Mouse (Mus musculus) adipocyte (in vitro differentiated cells): ENCODE data around the gene Tomm20.
"Not testable (repeated sequence)": the region's sequence is repeated elsewhere in the genome, so short reads cannot be mapped to it uniquely, and the experiment has no call there.

Experiments used
- DNase-seq: peaks from one replicate; pipeline ENCODE4 v3.0.0-alpha.2; 2016; ENCODE audit warnings: low spot score

Gene Tomm20

DNA sequence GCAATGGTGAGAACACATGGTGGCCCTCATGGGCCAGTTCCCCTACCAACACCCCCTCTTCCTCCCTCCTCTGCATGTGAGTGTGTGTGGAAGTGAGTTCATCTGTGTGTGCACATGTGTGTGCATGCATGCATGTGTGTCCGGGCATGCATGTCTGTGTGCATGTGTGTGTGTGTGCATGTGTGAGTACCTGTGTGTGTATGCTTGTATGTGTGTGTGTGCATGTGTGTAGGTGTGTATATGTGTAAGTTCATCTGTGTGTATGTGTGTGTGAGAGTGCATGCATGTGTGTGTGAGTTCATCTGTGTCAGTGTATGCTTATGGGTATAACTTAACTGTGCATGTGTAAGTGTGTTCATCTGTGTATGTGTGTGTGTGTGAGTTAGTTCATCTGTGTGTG lies 27.3 kb downstream of the Tomm20 start:
- no peak for DNase-seq

DNA sequence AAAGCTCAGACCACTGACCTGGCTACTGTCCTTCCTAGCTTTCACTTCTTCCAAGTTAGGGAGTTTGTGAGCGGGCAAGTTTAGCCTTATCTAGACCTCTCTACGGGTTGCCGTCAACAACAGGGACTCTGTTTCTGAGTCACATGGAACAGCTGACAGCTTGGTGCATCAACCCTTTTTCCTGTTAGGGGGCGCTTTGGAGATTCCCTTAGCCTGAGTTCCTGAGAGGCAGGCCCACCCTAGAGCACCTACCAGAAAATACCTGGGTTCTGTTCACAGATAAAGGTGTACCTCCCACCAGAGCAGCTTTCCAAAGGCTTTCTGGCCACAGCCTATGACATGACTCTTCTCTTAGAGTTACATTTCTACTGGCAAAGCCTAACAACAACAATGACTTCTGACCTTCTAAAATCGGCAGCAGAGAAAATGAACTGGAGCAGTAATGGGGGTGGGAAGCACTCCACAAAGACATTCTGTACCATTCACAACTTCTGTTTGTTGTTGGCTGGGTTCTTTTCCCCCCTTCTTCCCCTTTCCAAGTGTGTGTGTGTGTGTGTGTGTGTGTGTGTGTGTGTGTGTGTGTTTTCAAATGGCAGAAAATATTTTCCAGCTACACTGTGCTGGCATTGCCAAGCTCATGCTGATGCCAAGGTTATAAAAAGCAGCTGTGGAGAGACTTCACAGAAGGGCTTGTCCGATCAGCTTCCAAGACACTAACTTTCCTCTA lies 28.3 kb downstream of the Tomm20 start:
- DNase-seq: peak; percentile 85

DNA sequence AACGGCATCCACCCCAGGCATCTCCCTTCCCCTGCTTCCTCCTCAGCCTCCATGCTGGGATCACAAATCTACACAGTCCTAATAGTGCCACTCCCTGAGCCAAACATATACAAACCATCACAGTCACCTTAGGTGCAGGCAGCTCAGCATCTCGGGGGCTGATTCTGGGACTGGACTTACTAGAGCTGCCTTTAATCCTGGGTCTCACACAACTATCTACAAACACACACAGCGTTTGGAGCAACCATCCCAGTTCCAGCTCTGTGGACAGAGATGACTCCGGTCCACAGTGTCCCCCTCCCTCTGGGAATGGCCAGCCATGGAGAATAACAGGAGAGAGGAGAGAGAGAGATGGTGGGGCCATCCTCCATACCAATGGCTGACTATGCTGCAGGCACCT lies 29.0 kb downstream of the Tomm20 start:
- no peak for DNase-seq

DNA sequence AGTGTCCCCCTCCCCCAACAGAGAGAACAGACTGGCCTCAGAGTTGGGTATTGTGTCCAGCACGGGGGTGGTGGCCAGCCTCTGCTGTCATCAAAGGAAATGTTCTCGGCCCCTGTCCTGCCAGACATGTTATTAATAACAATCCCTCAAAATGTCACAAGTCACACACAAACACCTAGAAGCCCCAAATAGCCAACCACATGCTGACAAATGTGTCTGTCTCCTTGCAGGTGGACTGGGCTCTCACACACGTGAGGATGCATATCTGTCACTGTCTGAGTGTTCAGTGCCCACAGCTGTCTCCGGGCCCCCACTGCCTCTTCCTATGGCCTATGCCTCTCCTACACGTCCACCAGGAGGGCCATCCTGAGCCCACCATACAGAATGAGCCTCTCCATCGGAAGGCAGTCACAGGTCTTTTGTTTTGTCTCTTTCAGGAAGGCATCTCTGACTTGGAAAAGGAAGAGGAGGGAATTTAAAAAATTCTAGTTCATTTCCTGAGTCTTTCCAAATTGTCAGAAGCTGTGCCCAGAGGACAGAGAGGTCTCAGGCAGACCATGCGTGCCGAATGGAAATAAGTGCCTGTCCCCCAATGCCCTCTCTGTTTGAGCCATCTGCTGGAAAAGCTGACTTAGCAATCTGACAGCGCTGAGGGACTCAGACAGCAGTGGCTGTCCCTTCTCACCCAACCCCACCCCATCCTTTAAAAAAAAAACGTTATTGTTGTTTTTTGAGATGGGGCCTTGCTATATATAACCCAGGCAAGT lies 30.9 kb downstream of the Tomm20 start:
- no peak for DNase-seq

DNA sequence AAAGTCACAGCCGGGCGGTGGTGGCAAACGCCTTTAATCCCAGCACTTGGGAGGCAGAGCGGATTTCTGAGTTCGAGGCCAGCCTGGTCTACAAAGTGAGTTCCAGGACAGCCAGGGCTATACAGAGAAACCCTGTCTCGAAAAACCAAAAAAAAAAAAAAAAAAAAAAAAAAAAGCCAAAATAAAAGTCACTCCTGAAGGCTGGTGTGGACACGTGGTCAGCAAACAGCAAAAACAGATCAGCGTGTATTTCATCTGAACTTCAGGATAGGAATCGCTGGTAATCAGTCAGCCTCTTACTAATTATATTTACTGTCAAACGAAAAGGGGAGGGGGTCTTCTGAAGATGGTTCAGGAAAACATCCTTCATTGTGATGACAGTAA lies 31.5 kb downstream of the Tomm20 start:
- DNase-seq: not testable (repeated sequence)

DNA sequence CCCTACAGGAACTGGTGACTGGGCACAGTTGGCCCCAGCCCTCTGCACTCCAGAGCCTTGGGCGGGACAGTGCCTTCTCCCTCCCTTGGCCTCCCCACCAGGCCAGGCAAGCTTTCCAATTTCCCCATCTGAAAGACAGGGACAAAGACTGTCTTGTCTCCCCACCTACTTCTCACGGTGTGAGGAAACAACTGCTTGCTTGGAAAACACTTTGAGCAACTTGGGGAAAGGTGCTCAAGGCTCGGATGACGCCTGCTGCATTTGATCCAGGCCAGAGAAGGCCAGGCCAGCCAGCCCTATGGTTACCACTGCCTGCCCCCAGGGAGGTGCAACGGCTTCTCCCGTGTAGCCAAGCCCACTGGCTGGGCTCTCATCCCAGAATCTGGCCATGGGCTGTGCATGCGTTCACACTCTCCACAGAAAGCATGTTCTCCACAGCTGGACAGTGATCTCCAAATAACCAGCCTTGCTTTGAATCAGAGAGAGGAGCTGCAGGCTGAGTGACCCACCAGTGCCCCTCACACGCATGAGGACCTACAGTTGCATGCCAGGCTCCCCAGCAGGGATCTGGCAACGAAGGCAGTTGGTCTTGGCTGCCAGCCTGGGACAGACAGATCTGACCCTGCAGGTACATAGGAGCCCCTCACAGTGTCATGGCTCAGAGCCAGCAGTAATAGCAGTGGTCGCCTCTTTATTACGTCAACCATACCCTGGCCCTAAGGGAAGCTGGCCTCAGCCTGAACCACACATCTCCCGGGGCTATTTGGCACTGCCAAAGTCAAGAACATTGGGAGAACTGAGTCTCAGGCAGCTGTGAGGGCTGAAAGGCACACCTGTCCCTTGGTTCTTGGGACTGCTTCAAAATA lies 32.2 kb downstream of the Tomm20 start:
- peak; percentile 97 for DNase-seq

DNA sequence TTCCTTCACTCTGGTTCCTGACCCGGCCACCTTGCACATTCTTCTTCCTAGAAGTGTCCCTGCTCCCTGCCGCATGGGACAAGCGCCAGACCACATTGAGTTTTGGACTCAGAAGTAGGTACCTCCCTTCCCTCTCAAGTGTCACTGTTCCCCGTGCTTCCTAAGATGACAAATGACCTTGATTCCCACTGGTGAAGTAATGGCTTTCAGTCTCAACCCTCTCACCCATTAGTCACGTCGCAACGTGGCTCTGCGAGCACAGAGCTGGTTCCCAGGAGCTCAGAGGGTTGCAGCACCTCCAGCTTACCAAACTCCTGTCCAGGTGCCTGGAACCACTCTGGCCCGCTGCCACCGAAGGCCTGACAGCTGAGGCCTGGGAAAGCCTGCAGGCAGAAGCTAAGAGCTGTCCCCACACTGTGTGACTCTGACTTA lies 36.3 kb downstream of the Tomm20 start:
- peak; percentile 85 for DNase-seq

DNA sequence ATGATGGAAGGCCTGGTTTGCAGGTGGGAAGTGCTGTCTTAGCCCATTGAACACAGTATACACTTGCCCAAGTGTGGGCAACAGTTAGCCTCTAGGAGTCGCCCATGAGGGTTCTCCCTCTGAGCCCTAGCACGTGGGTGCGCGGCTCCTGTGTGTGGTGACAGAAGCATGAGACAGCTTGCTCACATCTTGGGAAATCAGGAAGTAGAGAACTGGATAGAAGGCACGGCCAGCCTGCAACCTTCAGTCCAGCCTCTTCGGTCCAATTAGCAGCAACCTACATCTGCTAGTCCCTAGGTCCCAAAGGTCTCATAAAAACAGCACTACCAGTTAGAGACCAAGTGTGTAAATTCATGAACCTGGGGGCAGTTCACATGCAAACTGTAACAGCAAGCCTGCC lies 36.8 kb downstream of the Tomm20 start:
- peak; percentile 68 for DNase-seq

DNA sequence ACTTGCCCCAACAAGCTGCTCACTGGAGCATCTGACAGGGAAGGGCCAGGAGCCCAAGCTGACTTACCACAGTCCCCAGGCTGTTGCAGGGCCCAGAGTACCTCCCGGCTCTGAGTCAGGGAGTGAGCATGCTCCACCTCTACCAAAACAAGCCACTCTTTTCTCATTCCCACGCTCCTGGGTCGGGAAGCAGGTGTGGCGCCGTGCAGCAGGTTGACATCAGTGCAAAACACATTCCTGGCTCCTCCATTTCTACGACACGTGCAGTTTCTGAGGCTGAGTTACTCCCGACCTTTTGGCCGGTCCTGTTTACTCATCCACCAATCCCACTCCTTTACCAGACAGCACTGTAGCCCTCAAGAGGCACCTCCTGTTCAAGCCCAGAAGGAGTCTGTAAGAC lies 37.7 kb downstream of the Tomm20 start:
- no peak for DNase-seq

DNA sequence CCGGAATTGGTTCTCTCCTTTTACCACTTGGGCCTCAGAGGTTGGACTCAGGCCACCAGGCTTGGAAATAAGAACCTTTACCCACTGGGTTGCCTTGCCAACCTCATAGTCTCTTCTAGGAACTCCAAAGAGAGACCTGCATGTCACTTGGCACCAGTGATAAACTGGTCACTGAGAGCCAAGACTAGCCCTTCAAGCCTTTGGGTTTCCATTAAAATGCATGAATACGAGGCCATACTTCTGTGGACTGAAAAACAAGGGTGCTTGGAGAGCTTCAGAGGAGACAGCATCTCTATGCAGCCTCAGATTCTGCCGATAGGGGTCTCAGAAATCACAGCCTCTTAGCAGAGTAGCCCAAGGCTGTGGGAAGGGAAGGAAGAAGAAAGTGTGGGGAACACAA lies 38.3 kb downstream of the Tomm20 start:
- DNase-seq: peak; percentile 94

DNA sequence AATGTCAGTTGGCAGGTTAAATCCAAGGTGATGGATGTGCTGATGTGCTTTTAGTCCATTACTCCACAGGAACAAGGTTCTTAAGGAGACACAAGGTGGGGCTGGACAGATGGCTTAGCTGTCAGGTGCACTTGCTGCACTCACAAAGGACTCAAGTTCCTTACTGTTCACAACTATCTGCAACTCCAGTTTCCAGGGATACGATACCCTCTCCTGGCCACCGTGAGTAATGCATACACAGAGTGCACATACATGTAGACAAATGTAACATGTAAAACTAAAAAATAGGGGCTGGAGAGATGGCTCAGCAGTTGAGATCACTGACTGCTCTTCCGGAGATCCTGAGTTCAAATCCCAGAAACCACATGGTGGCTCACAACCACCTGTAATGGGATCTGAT lies 40.3 kb downstream of the Tomm20 start:
- no peak for DNase-seq

DNA sequence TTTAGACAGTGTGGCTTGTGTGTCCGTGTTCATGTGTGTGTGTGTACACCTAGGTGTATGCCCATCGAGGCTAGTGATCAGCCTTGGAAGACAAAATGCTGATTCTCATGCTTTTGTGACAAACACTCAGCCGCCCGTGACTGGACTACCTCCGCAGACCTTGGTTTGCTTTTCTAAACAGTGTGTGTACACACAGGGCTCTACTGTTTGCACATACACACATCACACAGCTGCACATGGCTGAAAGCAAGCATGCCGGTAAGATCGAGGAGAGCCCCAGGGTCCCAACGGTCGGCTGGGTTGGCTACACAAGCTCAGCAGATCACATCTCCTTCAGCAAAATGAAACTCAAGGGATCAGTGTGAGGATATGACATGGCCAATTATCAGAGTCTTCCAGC lies 41.7 kb downstream of the Tomm20 start:
- no peak for DNase-seq

DNA sequence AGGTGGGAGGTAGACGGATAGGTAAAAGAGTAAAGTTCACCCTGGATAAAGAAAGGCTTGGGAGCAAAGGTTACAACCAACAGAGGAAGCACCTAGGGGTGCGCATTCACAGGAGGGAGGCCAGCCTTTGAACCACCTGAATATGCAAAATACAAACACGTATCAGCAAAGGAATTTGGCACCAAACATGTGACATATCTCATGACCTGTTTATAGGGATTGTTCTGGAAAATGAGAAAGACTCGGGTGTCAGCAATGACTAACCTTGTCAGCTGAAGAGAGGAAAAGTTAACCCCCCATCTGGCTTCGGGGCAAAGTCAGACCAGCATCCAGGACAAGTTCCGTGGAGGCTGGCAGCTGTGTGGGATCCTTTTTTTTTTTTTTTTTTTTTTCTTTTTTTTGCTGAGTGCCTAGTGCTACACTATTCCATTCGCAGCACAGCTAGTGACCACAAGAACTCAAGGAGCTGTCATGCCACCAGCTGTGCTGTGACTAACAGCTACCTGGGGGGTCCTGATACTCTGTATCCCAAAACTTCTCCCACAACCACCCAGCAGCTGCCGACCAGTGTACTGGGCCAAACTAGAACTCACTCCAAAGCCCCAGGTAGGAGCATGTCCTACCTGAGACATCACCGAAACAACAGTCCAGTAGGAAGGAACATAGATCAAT lies 42.3 kb downstream of the Tomm20 start:
- no peak for DNase-seq

DNA sequence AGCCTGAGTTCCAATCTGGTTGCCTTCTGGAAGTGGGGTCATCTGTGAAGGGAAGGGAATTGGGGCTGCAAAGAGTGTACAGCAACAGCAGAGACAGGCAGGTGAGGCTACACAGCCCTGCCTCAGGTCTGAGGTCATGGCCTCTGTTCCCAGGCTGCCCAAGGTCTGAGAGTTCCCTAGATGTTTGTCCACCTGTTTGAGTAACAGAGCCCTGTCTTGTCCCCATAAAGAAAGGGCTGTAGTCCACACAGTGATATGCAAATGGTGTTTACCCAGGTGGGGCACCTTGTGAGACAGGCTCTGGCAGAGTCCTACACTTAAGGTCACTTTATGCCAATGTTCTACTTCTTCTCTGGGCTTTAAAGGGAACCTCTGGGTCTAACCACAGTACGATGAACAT lies 44.0 kb downstream of the Tomm20 start:
- DNase-seq: no peak

DNA sequence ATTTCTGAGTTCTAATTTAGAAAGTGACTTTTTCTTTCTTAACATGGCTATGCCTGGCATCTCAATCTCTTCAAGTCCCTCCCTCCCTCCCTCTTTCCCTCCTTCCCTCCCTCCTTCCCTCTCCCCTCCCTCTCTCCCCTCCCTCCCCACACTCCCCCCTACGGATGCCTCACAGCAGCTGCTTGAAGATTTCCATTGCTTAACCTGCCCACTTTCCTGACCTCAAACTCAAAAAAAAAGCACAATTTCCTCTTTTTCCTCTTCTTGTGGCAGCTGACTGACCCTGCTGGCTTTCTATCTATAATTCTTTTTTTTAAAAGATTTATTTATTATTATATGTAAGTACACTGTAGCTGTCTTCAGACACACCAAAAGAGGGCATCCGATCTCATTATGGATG lies 44.6 kb downstream of the Tomm20 start:
- no peak for DNase-seq

DNA sequence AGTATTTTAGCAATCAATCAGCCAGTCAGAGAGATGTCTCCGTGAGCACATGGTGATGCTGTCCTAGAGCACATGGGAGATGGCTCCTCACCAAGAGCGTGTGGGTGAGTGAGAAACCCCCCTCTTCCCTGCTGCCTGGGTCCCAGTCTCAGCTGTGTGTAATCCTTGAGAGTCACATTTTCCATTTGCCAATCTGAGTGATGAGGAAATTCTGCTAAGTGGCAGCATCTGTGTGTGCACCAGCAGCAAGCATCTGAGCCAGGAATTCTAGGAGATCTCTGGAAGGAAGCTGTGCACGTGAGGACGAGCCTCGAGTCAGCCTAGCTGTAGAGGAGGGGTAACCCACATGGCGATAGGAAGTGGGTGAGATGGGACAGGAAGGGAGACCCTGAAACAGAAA lies 50.5 kb downstream of the Tomm20 start:
- peak; percentile 93 for DNase-seq

DNA sequence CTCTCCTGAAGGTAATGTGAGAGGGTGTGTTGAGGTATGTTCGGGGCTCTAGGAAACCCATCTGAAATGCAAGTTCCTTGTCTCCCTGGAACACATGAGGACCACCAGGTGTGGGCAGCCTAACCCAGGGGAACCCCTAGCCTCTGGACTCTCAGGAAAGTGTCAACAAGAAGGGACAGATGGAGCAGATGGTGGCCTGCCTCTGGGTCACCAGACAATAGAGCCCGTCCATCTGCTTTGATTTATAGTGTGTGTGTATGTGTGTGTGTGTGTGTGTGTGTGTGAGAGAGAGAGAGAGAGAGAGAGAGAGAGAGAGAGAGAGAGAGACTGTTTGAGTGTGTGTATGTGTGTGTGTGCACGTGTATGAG lies 58.0 kb downstream of the Tomm20 start:
- DNase-seq: no peak

DNA sequence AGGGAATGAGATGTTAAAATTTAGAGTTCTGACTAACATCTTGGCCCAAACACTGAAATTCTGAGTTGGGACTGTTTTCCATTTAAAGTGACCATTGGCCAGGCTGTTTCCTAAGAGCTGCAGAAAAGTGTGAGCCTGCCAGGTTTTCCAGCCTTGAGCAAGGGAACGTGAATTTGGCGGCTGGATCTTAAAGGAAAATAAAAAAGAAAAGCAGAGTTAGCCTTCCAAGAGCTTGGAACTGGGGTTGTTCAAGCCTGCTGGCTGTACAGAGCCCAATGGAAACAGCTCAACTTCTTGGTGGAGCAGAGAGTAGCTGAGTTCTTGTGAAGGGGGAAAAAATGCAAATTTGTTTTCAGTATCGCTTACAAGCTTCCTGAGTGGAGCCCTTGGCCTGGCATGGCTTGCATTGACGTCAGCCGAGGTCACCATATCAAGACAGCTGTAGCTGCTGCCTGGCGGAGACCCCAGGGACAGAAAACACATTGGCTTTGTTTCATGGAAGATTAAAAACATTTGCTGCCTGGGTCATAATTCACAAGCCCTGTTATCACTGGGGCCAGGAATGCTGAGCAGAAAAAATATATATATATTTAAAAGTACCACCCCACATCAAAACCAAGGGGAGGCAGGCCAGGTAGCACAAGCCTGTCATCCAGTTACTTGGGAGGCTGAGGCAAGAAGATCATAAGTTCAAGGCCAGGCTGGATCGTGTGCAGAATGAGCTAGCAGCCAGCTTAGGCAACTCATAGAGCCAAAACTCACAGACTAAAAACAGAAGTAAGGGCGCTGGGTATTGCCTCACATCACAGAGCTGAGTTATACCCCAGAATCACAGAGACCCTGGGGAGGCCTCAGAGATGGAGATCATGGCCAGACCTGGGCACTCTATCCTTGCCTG lies 58.7 kb downstream of the Tomm20 start:
- DNase-seq: peak; percentile 93

DNA sequence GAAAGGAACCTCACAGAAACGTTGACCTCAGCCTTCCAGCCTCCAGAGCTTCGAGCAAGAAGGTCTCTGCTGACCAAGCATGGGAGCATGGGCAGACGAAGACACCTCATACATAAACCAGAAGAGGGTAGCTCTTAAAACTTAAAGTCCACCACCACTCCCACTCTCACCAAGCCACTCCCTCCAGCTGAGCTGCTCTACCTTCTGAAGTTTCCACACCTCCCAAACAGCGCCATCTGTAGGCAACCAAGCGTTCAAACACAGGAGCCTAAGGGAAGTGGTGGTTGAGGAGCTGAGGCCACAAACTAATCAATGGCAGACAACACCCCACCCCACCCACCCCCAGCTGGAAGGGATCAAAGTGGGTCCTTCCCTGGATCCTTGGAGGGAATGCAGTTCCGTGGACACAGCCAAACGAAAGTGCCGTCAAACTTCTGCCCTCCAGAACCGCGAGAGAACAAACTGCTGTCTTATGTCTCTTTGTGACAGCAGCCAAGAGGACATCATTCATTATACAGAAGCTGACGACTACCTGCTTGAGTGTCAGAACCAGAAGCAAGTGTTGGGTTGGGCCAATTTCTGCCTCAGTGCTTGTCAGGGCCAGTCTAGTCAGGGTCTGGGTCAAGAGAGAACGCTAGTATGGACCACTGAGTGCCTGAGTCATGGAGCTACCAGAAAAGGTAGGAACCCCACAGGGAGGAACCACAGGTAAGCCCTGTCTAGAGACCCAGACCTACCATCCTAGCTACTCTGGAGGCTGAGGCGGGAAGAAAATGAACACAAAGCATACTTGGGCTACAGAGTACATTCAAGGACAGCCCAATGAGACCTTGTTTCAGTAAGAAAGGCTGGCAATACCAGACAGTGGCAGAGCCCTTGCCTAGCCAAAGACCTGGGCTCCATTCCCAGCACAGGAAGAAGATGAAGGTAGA lies 59.8 kb downstream of the Tomm20 start:
- no peak for DNase-seq
